Mouse (Mus musculus) mesoderm, embryonic 11.5 days (tissue): ENCODE measurements around the gene Lpin2.
A peak's percentile ranks its signal among the peaks of the same experiment; 100 is the strongest.

ENCODE experiments used
- DNase-seq: peaks from one replicate; pipeline ENCODE4 v3.0.0-alpha.2; 2012; ENCODE audit warnings: low read depth, low spot score

Lpin2 gene

GRCm38 (mm10) chr17:71263136-71263535 lies 80.8 kb downstream of the Lpin2 start:
- no peak for DNase-seq

GRCm38 (mm10) chr17:71264739-71265138 lies 82.4 kb downstream of the Lpin2 start:
- DNase-seq = no peak

- DNase-seq = no peak
These were observed 83.1 kb downstream of the Lpin2 start for GRCm38 (mm10) chr17:71265336-71266051.

GRCm38 (mm10) chr17:71267374-71267773 lies 85.0 kb downstream of the Lpin2 start:
- DNase-seq = no peak

GRCm38 (mm10) chr17:71268152-71268551 lies 85.8 kb downstream of the Lpin2 start:
- no peak for DNase-seq

- DNase-seq = no peak
These were observed 86.2 kb downstream of the Lpin2 start for GRCm38 (mm10) chr17:71268599-71268998.

- DNase-seq = no peak
These were observed 91.5 kb downstream of the Lpin2 start for GRCm38 (mm10) chr17:71273901-71274300.

GRCm38 (mm10) chr17:71276771-71277170 lies 94.4 kb downstream of the Lpin2 start:
- DNase-seq = no peak

GRCm38 (mm10) chr17:71277701-71278491 lies 95.5 kb downstream of the Lpin2 start:
- DNase-seq = no peak

- no peak for DNase-seq
These were observed 100.4 kb downstream of the Lpin2 start for GRCm38 (mm10) chr17:71282716-71283115.

GRCm38 (mm10) chr17:71283237-71283636 lies 100.9 kb downstream of the Lpin2 start:
- DNase-seq = no peak

GRCm38 (mm10) chr17:71284890-71285289 lies 102.5 kb downstream of the Lpin2 start:
- DNase-seq = peak; percentile 15

GRCm38 (mm10) chr17:71285929-71286328 lies 103.6 kb downstream of the Lpin2 start:
- no peak for DNase-seq

- no peak for DNase-seq
These were observed 105.2 kb downstream of the Lpin2 start for GRCm38 (mm10) chr17:71287586-71287985.

- DNase-seq = no peak
These were observed 105.9 kb downstream of the Lpin2 start for GRCm38 (mm10) chr17:71288145-71288758.

- DNase-seq = no peak
These were observed 106.6 kb downstream of the Lpin2 start for GRCm38 (mm10) chr17:71288808-71289548.

GRCm38 (mm10) chr17:71289572-71290176 lies 107.3 kb downstream of the Lpin2 start:
- no peak for DNase-seq

- no peak for DNase-seq
These were observed 108.4 kb downstream of the Lpin2 start for GRCm38 (mm10) chr17:71290486-71291410.

- no peak for DNase-seq
These were observed 109.6 kb downstream of the Lpin2 start for GRCm38 (mm10) chr17:71291897-71292420.

- DNase-seq = no peak
These were observed 110.5 kb downstream of the Lpin2 start for GRCm38 (mm10) chr17:71292897-71293296.
